Mouse (Mus musculus) layer of hippocampus, adult 2 months (tissue): ENCODE data around the gene Pcif1. TPM values are rescaled to one million over a fixed set of nuclear protein-coding genes. Genes with fewer than 3 reads are reported as not detected.

ENCODE experiments used
- DNase-seq, 2 experiments: peaks; one replicate each; pipeline ENCODE4 v3.0.0; 2022; ENCODE audit warnings: low spot score in 2 of 2
- H3K27ac ChIP-seq: fragments of 200-600 bp; 2 replicates; pipeline ENCODE4 v1.8.1; 2022
- H3K4me3 ChIP-seq: fragments of 200-600 bp; 2 replicates; pipeline ENCODE4 v1.8.1; 2022; ENCODE audit warnings: mild to moderate bottlenecking
- CTCF ChIP-seq: fragments of 200-600 bp; conservative IDR thresholded peaks from 2 replicates; pipeline ENCODE4 v1.8.1; 2022; ENCODE audit warnings: antibody characterized with exemption, mild to moderate bottlenecking, moderate library complexity
- total RNA-seq, 2 experiments: library from RNA; stranded (reverse); gene quantifications; 2 replicates each; pipeline ENCODE4 v1.2.3; 2021

Pcif1 gene
- total RNA-seq, 2 experiments from 2014 or later, result 45.9 to 49.6 TPM

DNA sequence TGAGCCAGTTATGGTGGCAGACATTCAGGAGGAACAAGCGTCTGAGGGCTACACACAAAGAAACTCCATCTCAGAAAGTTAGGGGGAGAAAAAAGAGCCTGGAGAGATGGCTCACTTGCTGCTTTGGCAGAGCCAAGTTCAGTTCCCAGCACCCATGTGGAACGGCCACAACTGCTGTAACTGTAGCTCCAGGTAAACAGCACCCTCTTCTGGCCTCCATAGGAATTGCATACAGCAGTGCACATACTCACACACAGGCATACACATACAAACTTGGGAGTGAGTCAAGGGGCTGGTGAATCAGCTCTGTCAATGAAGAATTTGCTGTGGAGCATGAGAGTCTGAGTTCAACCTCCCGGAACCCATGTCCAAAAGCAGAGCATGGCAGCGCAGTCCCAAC is 27.0 kb downstream of the Pcif1 start:
- no peak overlapping the region for H3K4me3 ChIP-seq
- H3K27ac ChIP-seq, result no peak overlapping the region; the same call in 1 of the 2 replicates
- TF ChIP-seq CTCF, result peak; percentile 66
- no peak for DNase-seq

DNA sequence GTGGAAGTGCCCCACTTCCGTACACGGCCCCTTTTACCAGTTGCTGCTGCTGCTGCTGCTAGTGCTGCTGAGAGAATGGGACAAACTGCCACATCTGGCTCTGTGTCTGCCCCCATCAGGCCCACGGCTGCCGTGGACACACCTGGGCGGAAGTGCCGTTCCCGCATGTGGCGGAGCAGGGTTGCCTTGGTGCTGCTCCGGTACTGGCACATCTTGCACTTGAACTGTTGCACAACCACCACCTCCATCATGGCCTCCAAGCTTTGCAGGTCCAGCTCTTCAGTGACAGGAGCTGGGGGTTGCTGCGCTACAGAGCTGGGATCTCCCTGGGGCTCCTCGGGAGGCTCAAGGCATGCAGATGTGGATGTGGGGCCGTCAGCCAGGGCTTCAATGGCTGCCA is 28.4 kb downstream of the Pcif1 start:
- no peak for DNase-seq
- Histone ChIP-seq H3K27ac (no peak overlapping the region), H3K4me3 (no peak overlapping the region)
- no peak for TF ChIP-seq CTCF

DNA sequence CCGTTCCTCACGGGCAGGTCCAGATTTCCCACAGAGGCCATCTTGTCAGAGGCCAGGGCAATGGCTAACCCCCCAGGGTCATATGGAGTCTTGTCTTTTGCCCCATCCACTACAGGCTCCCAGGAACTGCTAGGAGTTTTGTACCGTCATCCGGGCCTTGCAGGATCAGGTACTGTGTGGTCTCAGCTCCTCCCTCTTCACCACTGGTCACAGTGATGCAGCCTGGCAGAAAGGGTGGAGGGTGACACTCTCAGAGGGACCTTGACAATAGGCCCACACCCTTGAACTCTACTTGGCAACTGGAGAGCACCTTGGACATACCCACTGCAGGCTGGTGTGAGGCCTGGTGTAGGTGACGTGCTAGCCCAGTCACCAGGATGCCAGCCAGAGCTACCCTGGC is 28.9 kb downstream of the Pcif1 start:
- Histone ChIP-seq H3K4me3 (no peak overlapping the region), H3K27ac (no peak overlapping the region)
- DNase-seq, result no peak
- TF ChIP-seq CTCF, result no peak

DNA sequence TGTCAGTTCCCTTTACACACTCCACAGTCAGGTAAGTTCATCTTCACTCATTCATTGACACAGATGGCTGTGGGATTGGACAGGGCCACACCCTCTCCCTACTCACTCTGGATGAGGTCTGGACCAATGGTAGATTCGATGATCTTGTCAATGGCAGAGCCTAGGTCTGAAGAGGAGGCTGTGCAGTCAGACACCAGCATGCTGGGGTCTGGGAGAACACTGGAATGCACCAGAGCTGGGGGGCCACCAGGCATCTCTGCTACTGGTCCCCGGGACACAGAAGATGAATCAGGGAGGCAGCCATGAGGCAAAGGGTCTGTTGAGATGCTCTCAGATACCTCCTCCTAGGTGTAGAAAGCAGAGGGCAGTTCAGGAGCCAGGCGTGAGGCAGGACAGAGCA is 30.0 kb downstream of the Pcif1 start:
- TF ChIP-seq CTCF, result no peak
- DNase-seq, result no peak
- Histone ChIP-seq H3K27ac (no peak overlapping the region), H3K4me3 (peak overlapping the region; percentile 96; the same call in 1 of the 2 replicates)

DNA sequence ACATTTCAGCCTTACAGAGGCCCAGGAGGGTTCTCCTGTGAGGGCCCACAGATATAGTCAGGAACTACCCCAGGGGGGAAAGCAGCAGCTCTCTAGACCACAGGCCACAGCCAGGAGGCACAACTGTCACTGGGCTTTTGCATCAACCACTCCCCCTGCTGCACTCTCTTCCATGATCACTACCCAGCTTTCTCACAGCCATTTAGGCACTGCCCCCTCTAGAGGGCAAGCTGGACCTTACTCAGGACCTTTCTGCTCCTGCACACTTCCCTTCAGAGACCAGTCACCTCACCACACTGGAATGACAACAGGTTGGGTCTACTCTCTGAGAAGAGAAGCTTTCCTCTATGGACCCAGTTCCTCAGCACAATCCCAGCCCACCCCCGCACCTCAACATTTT is 30.4 kb downstream of the Pcif1 start:
- H3K4me3 ChIP-seq, result peak overlapping the region; percentile 96
- TF ChIP-seq CTCF, result peak; percentile 60
- no peak for DNase-seq

DNA sequence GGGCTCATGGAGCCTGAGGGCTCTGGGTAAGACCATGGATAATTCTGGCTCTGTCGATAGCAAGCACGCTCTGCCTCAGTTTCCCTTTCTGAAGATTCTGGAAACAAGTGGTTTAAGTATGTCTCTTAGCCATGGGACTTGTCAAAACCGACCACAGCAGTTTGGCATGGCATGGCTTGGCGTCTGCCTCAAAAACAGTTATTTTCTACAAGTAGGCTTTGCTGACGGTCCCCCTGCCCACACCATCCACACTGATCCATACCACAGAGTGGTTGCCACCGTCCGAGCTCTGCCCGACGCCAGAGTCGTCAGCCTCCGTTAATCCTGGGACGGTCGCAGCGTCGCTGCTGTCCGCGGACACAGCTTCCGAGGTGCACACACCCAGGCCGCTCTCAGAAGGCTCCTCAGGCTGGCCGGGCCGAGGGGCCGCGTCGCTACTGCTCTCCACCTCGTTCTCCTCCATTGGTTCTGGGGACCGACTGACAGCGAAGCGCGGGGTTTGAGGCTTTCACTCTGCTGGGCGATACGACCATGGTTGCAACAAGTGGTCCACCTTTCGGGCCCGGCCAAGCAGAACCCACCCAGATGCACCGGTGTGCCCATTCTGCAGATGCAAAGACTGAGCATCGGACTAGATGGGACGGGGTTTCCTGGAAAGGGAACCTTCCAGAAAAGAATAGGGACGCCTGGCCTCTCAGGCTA is 31.4 kb downstream of the Pcif1 start:
- TF ChIP-seq CTCF, result no peak
- peak overlapping the region; percentile 100 for H3K27ac ChIP-seq
- peak overlapping the region; percentile 96 for H3K4me3 ChIP-seq
- no peak for DNase-seq

More for the DNA sequence above, 30.4 kb downstream of the Pcif1 start:
- H3K27ac ChIP-seq, result no peak overlapping the region

DNA sequence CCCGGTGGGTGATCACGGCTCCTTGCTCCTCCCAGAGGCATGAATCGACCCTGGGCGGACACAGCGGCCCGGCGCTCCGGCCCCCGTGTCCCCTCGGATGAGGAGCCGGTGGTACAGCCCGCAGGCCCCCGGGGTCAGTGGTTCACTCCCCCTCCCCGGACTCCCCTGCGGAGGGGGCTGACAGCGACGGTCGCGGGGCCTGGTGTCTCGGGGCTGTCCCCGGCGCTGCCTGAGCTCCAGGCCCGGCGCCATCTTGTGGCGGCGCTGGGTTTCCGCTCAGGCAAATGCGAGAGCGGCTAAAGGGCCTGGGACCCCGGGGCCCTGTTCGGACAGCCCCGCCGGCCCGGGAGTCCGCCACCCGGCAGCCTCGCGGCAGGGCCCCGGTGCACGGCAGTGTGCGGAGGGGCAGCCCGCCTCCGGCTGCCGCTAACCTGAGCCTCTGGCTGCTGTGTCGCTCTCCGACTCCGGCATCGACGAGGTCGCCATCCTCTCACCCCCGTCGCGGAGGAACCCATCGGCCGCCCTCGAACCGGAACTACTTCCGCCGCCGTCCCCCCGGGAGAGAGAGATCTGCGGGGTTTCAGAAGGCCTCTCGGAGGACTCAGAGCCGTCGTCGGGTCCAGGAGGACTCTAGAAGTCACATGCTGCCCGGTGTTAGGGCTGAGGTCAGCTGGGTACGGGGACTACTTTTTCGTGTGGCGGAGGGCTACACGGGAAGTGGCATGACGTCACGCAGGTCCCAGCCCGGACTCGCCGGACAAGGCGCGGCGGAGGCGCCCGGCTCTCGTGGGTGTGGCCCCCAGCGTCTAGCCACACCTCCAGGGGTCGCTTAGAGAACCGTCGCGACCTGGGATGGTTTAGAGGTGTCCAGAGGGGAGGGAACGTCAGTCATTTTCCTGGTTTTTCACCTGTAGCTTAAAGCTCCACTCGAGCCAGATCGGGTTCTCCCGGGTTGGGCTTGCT is 32.3 kb downstream of the Pcif1 start, which contains the start of gene Zfp335:
Gene Zfp335, minus strand, starts transcription at position 672 of the 963 bp plus-strand sequence.
- peak within 1 kb of the TSS; percentile 100 for H3K27ac ChIP-seq
- peak; percentile 74 for TF ChIP-seq CTCF
- H3K4me3 ChIP-seq, result peak within 1 kb of the TSS; percentile 96
- DNase-seq, result peak; percentile 87 to 89

DNA sequence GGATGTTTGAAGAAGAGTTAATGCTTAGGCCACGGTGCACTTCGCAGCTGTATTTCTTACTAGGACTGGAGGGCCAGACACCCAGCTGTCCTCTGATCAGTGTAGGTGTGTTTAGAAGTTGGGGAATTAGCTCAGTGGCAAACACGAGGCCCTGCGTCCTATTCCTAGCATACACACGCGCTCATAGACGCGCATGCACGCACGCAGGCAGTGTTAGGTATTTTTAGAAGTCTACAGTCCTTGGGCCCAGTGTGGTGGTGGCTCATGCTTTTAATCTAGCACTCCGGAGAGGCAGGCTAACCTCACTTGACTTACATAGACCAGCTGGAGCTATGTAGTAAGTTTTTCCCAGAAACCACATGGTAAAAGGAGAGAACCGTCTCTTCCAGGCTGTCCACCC is 33.0 kb downstream of the Pcif1 start:
- no peak for TF ChIP-seq CTCF
- Histone ChIP-seq H3K27ac (peak overlapping the region; percentile 100), H3K4me3 (peak overlapping the region; percentile 96)
- peak; percentile 50 to 55 for DNase-seq

DNA sequence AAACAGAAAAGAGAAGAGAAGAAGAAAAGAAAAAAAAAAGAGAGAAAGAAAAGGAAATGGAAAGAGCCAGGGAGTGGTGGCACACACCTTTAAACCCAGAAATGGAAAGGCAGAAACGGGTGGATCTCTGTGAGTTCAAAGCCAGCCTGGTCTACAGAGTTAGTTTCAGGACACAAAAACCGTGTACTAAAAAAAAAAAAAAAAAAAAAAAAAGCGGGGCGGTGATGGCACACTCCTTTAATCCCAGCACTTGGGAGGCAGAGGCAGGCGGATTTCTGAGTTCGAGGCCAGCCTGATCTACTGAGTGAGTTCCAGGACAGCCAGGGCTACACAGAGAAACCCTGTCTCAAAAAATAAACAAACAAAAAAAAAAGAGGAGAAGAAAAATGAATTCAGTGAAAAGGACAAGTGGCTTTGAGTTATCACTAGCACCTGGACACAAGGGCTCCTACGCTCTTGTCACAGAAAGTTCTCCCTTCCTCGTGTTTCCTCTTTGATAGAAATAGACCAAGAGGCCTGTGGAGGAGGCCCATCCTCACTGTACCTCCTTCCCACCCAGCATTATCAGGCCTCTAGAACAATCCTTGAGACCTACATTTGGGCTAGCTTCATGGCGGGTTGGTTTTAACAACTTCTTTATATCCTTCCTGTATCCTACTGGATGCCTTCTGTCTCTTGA is 33.8 kb downstream of the Pcif1 start:
- Histone ChIP-seq H3K4me3 (peak overlapping the region; percentile 96; the same call in 1 of the 2 replicates), H3K27ac (peak overlapping the region; percentile 100)
- TF ChIP-seq CTCF, result no peak
- no peak for DNase-seq

DNA sequence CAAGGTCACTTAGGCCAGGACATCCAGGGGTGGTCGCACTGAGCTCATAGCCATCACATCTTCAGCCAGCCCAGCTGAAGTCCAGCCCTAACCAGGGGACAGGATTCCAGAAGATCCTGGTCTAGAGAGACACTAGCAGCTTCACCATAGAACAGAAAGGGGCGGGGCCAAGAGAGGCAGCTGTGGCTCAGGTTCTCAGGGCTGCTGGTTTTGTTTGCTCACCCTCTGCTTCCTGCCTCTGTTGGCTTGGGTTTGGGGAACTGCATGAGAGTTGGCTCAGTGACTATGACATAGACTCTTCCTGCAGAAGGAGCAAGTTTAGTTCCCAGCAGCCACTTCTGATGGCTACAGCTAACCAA is 34.3 kb downstream of the Pcif1 start:
- Histone ChIP-seq H3K4me3 (no peak overlapping the region), H3K27ac (peak overlapping the region; percentile 3; the same call in 1 of the 2 replicates)
- TF ChIP-seq CTCF, result no peak
- DNase-seq, result no peak

DNA sequence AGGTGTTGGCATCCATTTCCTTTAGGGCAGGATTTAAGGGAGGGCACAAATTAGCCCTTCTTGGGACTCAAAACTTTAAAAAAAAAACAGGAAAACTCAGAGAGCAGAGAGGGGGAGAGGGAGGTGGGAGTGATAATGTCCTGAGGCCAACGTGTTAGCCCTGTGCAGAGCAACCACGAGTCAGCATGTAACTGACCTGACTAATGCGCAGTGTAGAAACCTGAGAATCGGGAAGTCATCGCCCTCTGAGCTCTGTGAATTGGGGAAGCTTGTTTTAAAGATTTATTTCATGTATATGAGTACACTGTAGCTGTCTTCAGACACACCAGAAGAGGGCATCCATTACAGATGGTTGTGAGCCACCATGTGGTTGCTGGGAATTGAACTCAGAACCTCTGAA is 37.7 kb downstream of the Pcif1 start:
- no peak overlapping the region for H3K27ac ChIP-seq
- TF ChIP-seq CTCF, result no peak
- DNase-seq, result no peak
- H3K4me3 ChIP-seq, result no peak overlapping the region

DNA sequence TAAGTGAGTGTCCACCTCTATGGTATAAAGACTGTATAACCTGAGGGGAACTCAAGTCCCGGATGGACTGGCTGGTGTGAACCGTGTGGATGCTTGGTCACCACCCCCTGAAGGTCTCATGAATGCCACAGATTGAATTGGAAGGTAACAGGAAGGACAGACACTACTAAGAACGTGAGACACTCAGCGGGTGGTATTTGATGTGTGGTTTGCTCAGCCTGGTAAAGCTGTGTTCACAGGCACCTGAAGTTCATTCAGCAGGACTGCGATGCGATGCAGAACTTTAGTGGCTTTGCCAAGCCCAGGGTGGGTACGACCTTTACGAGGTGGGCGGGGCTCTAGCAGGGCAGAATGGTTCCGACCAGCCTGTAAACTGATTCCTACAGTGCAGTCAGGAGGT is 38.3 kb downstream of the Pcif1 start:
- DNase-seq, result no peak
- TF ChIP-seq CTCF, result no peak
- Histone ChIP-seq H3K27ac (no peak overlapping the region), H3K4me3 (no peak overlapping the region)

DNA sequence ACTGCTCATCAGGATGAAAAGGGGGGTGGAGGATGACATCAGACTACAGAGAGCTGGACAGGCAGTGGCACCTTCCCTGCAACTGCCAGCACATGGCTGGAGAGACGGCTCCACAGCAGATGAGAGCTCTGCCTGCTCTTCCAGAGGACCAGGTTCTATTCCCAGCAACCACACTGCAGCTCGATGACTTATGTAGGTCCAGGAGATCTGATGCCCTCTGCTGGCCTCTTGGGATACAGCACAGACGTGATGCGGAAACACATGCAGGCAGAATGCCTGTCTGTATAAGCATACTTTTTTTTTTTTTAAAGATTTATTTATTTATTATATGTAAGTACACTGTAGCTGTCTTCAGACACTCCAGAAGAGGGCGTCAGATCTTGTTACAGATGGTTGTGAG is 39.2 kb downstream of the Pcif1 start:
- no peak for DNase-seq
- Histone ChIP-seq H3K27ac (no peak overlapping the region), H3K4me3 (no peak overlapping the region)
- peak; percentile 69 for TF ChIP-seq CTCF
